Mouse (Mus musculus): ENCODE results near the gene Atp6v1g2. TPM values are rescaled to one million over a fixed set of nuclear protein-coding genes. Genes with fewer than 3 reads are reported as not detected.

Gene Atp6v1g2
- polyA plus RNA-seq, 1 experiment from 2014 or later = 64.8 TPM

- 92% methylated on average over 6 of the region's 6 CpGs for WGBS
- peaks cover 5% of the 10 kb centered on the region; the same call in 1 of the 2 replicates for H3K36me3 ChIP-seq (ENCODE audit: control insufficient read depth, insufficient read depth)
- no peaks in the 10 kb centered on the region for H3K27me3 ChIP-seq (replicated peaks; ENCODE audit: control insufficient read depth, insufficient read depth, low read length)
- H3K4me1 ChIP-seq (replicated peaks; ENCODE audit: control insufficient read depth, insufficient read depth, low read length) = no peaks in the 10 kb centered on the region
- H3K9ac ChIP-seq (replicated peaks; ENCODE audit: low read depth, low read length) = no peak overlapping the region
- no peak overlapping the region for H3K4me2 ChIP-seq (ENCODE audit: low read length)
- ATAC-seq = no peak
- H3K4me3 ChIP-seq (replicated peaks; ENCODE audit: low read length) = no peak overlapping the region
- no peaks in the 10 kb centered on the region for H3K9me3 ChIP-seq (ENCODE audit: control insufficient read depth, low read length)
- H3K27ac ChIP-seq (ENCODE audit: low read length) = no peak overlapping the region
Measured at GRCm38 (mm10) chr17:35219601-35220041, 13.8 kb upstream of the Atp6v1g2 start.

- Histone ChIP-seq H3K9me3 (ENCODE audit: control insufficient read depth, low read length) (no peaks in the 10 kb centered on the region), H3K27ac (ENCODE audit: low read length) (no peak within 1 kb of the TSS)
- no peak for ATAC-seq
Measured at GRCm38 (mm10) chr17:35220156-35220952, 13.1 kb upstream of the Atp6v1g2 start, which contains the start of gene Gm16181. Gene Gm16181 (plus strand): TSS chr17:35220834.

GRCm38 (mm10) chr17:35222299-35222698 lies 11.2 kb upstream of the Atp6v1g2 start:
- Histone ChIP-seq H3K4me1 (replicated peaks; ENCODE audit: control insufficient read depth, insufficient read depth, low read length) (no peaks in the 10 kb centered on the region), H3K4me2 (ENCODE audit: low read length) (no peak overlapping the region), H3K9me3 (ENCODE audit: control insufficient read depth, low read length) (no peaks in the 10 kb centered on the region), H3K4me3 (replicated peaks; ENCODE audit: low read length) (no peak overlapping the region), H3K36me3 (ENCODE audit: control insufficient read depth, insufficient read depth) (peaks cover 7% of the 10 kb centered on the region; the same call in 1 of the 2 replicates), H3K9ac (replicated peaks; ENCODE audit: low read depth, low read length) (no peak overlapping the region), H3K27ac (ENCODE audit: low read length) (no peak overlapping the region), H3K27me3 (replicated peaks; ENCODE audit: control insufficient read depth, insufficient read depth, low read length) (no peaks in the 10 kb centered on the region)
- no peak for ATAC-seq
- WGBS = 85% methylated on average over 6 of the region's 6 CpGs

More at GRCm38 (mm10) chr17:35220156-35220952, 13.1 kb upstream of the Atp6v1g2 start, which contains the start of gene Gm16181:
- H3K4me1 ChIP-seq (replicated peaks; ENCODE audit: control insufficient read depth, insufficient read depth, low read length) = no peaks in the 10 kb centered on the region
- H3K4me2 ChIP-seq (ENCODE audit: low read length) = no peak within 1 kb of the TSS
- H3K9ac ChIP-seq (replicated peaks; ENCODE audit: low read depth, low read length) = no peak within 1 kb of the TSS
- H3K36me3 ChIP-seq (ENCODE audit: control insufficient read depth, insufficient read depth) = peaks cover 7% of the 10 kb centered on the region; the same call in 1 of the 2 replicates
- H3K27me3 ChIP-seq (replicated peaks; ENCODE audit: control insufficient read depth, insufficient read depth, low read length) = no peaks in the 10 kb centered on the region
- no peak within 1 kb of the TSS for H3K4me3 ChIP-seq (replicated peaks; ENCODE audit: low read length)
- whole genome bisulfite sequencing = 85% methylated on average over 28 of the region's 28 CpGs

- Histone ChIP-seq H3K9ac (replicated peaks; ENCODE audit: low read depth, low read length) (no peak overlapping the region), H3K9me3 (ENCODE audit: control insufficient read depth, low read length) (no peaks in the 10 kb centered on the region), H3K36me3 (ENCODE audit: control insufficient read depth, insufficient read depth) (peaks cover 11% of the 10 kb centered on the region; the same call in 1 of the 2 replicates), H3K4me2 (ENCODE audit: low read length) (no peak overlapping the region), H3K4me1 (replicated peaks; ENCODE audit: control insufficient read depth, insufficient read depth, low read length) (no peaks in the 10 kb centered on the region), H3K4me3 (replicated peaks; ENCODE audit: low read length) (no peak overlapping the region), H3K27me3 (replicated peaks; ENCODE audit: control insufficient read depth, insufficient read depth, low read length) (no peaks in the 10 kb centered on the region), H3K27ac (ENCODE audit: low read length) (no peak overlapping the region)
- ATAC-seq = no peak
- WGBS = 97% methylated on average over 4 of the region's 4 CpGs
Measured at GRCm38 (mm10) chr17:35224641-35225040, 8.8 kb upstream of the Atp6v1g2 start.

GRCm38 (mm10) chr17:35225456-35225855 lies 8.0 kb upstream of the Atp6v1g2 start:
- no peak overlapping the region for H3K9ac ChIP-seq (replicated peaks; ENCODE audit: low read depth, low read length)
- 96% methylated on average over 5 of the region's 5 CpGs for WGBS
- no peak for ATAC-seq
- no peak overlapping the region for H3K4me2 ChIP-seq (ENCODE audit: low read length)
- H3K27me3 ChIP-seq (replicated peaks; ENCODE audit: control insufficient read depth, insufficient read depth, low read length) = no peaks in the 10 kb centered on the region
- 0 out of 2 replicates have a peak, but pooled peaks cover 7% of the 10 kb centered on the region for H3K36me3 ChIP-seq (ENCODE audit: control insufficient read depth, insufficient read depth)
- H3K4me1 ChIP-seq (replicated peaks; ENCODE audit: control insufficient read depth, insufficient read depth, low read length) = no peaks in the 10 kb centered on the region
- no peaks in the 10 kb centered on the region for H3K9me3 ChIP-seq (ENCODE audit: control insufficient read depth, low read length)
- H3K27ac ChIP-seq (ENCODE audit: low read length) = no peak overlapping the region
- H3K4me3 ChIP-seq (replicated peaks; ENCODE audit: low read length) = no peak overlapping the region

- Histone ChIP-seq H3K4me3 (replicated peaks; ENCODE audit: low read length) (no peak overlapping the region), H3K4me1 (replicated peaks; ENCODE audit: control insufficient read depth, insufficient read depth, low read length) (no peaks in the 10 kb centered on the region; the same call in 1 of the 2 replicates), H3K36me3 (ENCODE audit: control insufficient read depth, insufficient read depth) (0 out of 2 replicates have a peak, but pooled peaks cover 6% of the 10 kb centered on the region), H3K9me3 (ENCODE audit: control insufficient read depth, low read length) (no peaks in the 10 kb centered on the region), H3K27me3 (replicated peaks; ENCODE audit: control insufficient read depth, insufficient read depth, low read length) (no peaks in the 10 kb centered on the region), H3K9ac (replicated peaks; ENCODE audit: low read depth, low read length) (no peak overlapping the region), H3K4me2 (ENCODE audit: low read length) (no peak overlapping the region), H3K27ac (ENCODE audit: low read length) (no peak overlapping the region)
- no peak for ATAC-seq
- WGBS = 86% methylated on average over 14 of the region's 14 CpGs
Measured at GRCm38 (mm10) chr17:35226561-35227046, 6.9 kb upstream of the Atp6v1g2 start.

GRCm38 (mm10) chr17:35231022-35231421 lies 2.4 kb upstream of the Atp6v1g2 start:
- no peaks in the 10 kb centered on the region for H3K9me3 ChIP-seq (ENCODE audit: control insufficient read depth, low read length)
- 0 out of 2 replicates have a peak, but pooled peaks cover 4% of the 10 kb centered on the region for H3K36me3 ChIP-seq (ENCODE audit: control insufficient read depth, insufficient read depth)
- H3K4me1 ChIP-seq (replicated peaks; ENCODE audit: control insufficient read depth, insufficient read depth, low read length) = peaks cover 21% of the 10 kb centered on the region
- no peak for ATAC-seq
- WGBS = 94% methylated on average over 10 of the region's 10 CpGs
- no peak overlapping the region for H3K4me3 ChIP-seq (replicated peaks; ENCODE audit: low read length)
- no peak overlapping the region for H3K9ac ChIP-seq (replicated peaks; ENCODE audit: low read depth, low read length)
- no peak overlapping the region for H3K27ac ChIP-seq (ENCODE audit: low read length)
- H3K27me3 ChIP-seq (replicated peaks; ENCODE audit: control insufficient read depth, insufficient read depth, low read length) = no peaks in the 10 kb centered on the region
- H3K4me2 ChIP-seq (ENCODE audit: low read length) = no peak overlapping the region

GRCm38 (mm10) chr17:35232043-35232442 lies 1.4 kb upstream of the Atp6v1g2 start:
- Histone ChIP-seq H3K27me3 (replicated peaks; ENCODE audit: control insufficient read depth, insufficient read depth, low read length) (no peaks in the 10 kb centered on the region), H3K27ac (ENCODE audit: low read length) (no peak overlapping the region), H3K4me3 (replicated peaks; ENCODE audit: low read length) (no peak overlapping the region), H3K9me3 (ENCODE audit: control insufficient read depth, low read length) (no peaks in the 10 kb centered on the region), H3K4me1 (replicated peaks; ENCODE audit: control insufficient read depth, insufficient read depth, low read length) (peaks cover 27% of the 10 kb centered on the region), H3K36me3 (ENCODE audit: control insufficient read depth, insufficient read depth) (0 out of 2 replicates have a peak, but pooled peaks cover 4% of the 10 kb centered on the region), H3K4me2 (ENCODE audit: low read length) (no peak overlapping the region), H3K9ac (replicated peaks; ENCODE audit: low read depth, low read length) (no peak overlapping the region)
- ATAC-seq = no peak
- 14% methylated on average over 12 of the region's 12 CpGs for WGBS

GRCm38 (mm10) chr17:35232659-35233058 lies 801 bp upstream of the Atp6v1g2 start:
- Histone ChIP-seq H3K4me2 (ENCODE audit: low read length) (no peak overlapping the region), H3K9ac (replicated peaks; ENCODE audit: low read depth, low read length) (no peak overlapping the region), H3K27ac (ENCODE audit: low read length) (no peak overlapping the region), H3K4me1 (replicated peaks; ENCODE audit: control insufficient read depth, insufficient read depth, low read length) (peaks cover 33% of the 10 kb centered on the region), H3K36me3 (ENCODE audit: control insufficient read depth, insufficient read depth) (0 out of 2 replicates have a peak, but pooled peaks cover 4% of the 10 kb centered on the region), H3K27me3 (replicated peaks; ENCODE audit: control insufficient read depth, insufficient read depth, low read length) (no peaks in the 10 kb centered on the region), H3K9me3 (ENCODE audit: control insufficient read depth, low read length) (no peaks in the 10 kb centered on the region), H3K4me3 (replicated peaks; ENCODE audit: low read length) (no peak overlapping the region)
- WGBS = 89% methylated on average over 5 of the region's 5 CpGs
- ATAC-seq = no peak
